Mouse (Mus musculus): ENCODE data around the gene Gm42669. TPM values are rescaled to one million over a fixed set of nuclear protein-coding genes. Genes with fewer than 3 reads are reported as not detected.
A peak's percentile ranks its signal among the peaks of the same experiment; 100 is the strongest.

The Gm42669 gene
- polyA plus RNA-seq, 1 experiment: not detected

DNA sequence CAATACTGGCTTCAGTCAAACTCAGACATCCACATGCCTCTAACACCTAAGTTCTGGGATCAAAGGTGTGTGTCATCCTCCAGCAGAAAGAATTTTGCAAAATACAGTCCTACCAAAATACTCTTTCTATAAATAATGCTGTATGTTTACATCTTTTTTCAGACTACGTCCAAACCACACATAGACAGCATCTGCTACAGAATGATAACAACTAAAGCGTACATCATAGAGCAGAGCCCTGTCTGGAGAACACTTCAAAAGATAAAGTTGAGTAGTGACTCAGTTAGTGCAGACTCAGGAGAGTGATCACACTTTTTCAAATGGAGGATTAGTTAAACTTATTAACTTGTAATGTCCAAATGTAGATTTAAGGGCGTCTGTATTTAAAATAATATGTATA is 40.5 kb downstream of the Gm42669 start:
- Histone ChIP-seq H3K36me3 (ENCODE audit: control insufficient read depth, insufficient read depth, low read length) (no peaks in the 10 kb centered on the region), H3K27me3 (ENCODE audit: control insufficient read depth, insufficient read depth, low read length) (no peaks in the 10 kb centered on the region), H3K27ac (ENCODE audit: insufficient read depth, low read depth, low read length) (no peak overlapping the region), H3K4me1 (ENCODE audit: control insufficient read depth, insufficient read depth, insufficient read length, low read length) (no peaks in the 10 kb centered on the region), H3K4me3 (ENCODE audit: low read depth, low read length) (no peak overlapping the region)
- TF ChIP-seq POLR2A (IDR thresholded peaks at IDR 0.05; ENCODE audit: low read depth, low read length): no peak
- TF ChIP-seq CTCF (IDR thresholded peaks at IDR 0.05; ENCODE audit: extremely low read depth, insufficient read length, insufficient replicate concordance, low read depth, low read length): no peak
- WGBS: 80% methylated on average over 3 of the region's 3 CpGs

- no peaks in the 10 kb centered on the region for H3K27me3 ChIP-seq (ENCODE audit: control insufficient read depth, insufficient read depth, low read length)
- no peak overlapping the region for H3K4me3 ChIP-seq (ENCODE audit: low read depth, low read length)
- H3K27ac ChIP-seq (ENCODE audit: insufficient read depth, low read depth, low read length): no peak overlapping the region
- WGBS: 82% methylated on average over 3 of the region's 3 CpGs
- H3K36me3 ChIP-seq (ENCODE audit: control insufficient read depth, insufficient read depth, low read length): no peaks in the 10 kb centered on the region
- no peaks in the 10 kb centered on the region for H3K4me1 ChIP-seq (ENCODE audit: control insufficient read depth, insufficient read depth, insufficient read length, low read length)
- no peak for TF ChIP-seq CTCF (IDR thresholded peaks at IDR 0.05; ENCODE audit: extremely low read depth, insufficient read length, insufficient replicate concordance, low read depth, low read length)
- TF ChIP-seq POLR2A (IDR thresholded peaks at IDR 0.05; ENCODE audit: low read depth, low read length): no peak
Measured at GRCm38 (mm10) chr5:107548444-107548843, 41.0 kb downstream of the Gm42669 start.

- Histone ChIP-seq H3K27me3 (ENCODE audit: control insufficient read depth, insufficient read depth, low read length) (no peaks in the 10 kb centered on the region), H3K4me1 (ENCODE audit: control insufficient read depth, insufficient read depth, insufficient read length, low read length) (no peaks in the 10 kb centered on the region), H3K36me3 (ENCODE audit: control insufficient read depth, insufficient read depth, low read length) (peaks cover 4% of the 10 kb centered on the region; the same call in 1 of the 2 replicates), H3K27ac (ENCODE audit: insufficient read depth, low read depth, low read length) (no peak overlapping the region), H3K4me3 (ENCODE audit: low read depth, low read length) (no peak overlapping the region)
- TF ChIP-seq POLR2A (IDR thresholded peaks at IDR 0.05; ENCODE audit: low read depth, low read length): no peak
- TF ChIP-seq CTCF (IDR thresholded peaks at IDR 0.05; ENCODE audit: extremely low read depth, insufficient read length, insufficient replicate concordance, low read depth, low read length): no peak
- 79% methylated on average over 5 of the region's 5 CpGs for WGBS
Measured at GRCm38 (mm10) chr5:107554336-107554735, 46.9 kb downstream of the Gm42669 start.

DNA sequence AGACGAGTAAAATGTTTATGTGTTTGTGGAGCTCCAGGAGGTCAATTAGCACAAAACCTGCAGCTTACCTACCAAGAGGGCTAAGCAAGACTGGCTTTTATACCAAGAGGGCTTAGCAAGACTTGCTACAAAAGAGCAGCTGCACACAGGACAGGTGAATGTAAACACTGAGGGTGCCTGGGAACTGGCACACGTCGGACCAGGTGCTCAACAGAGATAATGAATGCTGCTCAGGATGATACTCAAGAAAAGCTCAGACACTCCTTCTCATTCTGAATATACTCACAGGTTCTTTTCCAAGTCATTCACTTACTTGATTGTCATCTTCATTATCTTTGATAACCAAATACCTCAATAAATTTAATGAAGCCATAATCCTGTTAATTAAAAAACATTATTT is 49.5 kb downstream of the Gm42669 start:
- Histone ChIP-seq H3K27me3 (ENCODE audit: control insufficient read depth, insufficient read depth, low read length) (no peaks in the 10 kb centered on the region), H3K36me3 (ENCODE audit: control insufficient read depth, insufficient read depth, low read length) (peaks cover 12% of the 10 kb centered on the region; the same call in 1 of the 2 replicates), H3K27ac (ENCODE audit: insufficient read depth, low read depth, low read length) (no peak overlapping the region), H3K4me3 (ENCODE audit: low read depth, low read length) (no peak overlapping the region), H3K4me1 (ENCODE audit: control insufficient read depth, insufficient read depth, insufficient read length, low read length) (no peaks in the 10 kb centered on the region)
- WGBS: 66% methylated on average over 3 of the region's 3 CpGs
- TF ChIP-seq CTCF (IDR thresholded peaks at IDR 0.05; ENCODE audit: extremely low read depth, insufficient read length, insufficient replicate concordance, low read depth, low read length) (no peak), POLR2A (IDR thresholded peaks at IDR 0.05; ENCODE audit: low read depth, low read length) (no peak)

DNA sequence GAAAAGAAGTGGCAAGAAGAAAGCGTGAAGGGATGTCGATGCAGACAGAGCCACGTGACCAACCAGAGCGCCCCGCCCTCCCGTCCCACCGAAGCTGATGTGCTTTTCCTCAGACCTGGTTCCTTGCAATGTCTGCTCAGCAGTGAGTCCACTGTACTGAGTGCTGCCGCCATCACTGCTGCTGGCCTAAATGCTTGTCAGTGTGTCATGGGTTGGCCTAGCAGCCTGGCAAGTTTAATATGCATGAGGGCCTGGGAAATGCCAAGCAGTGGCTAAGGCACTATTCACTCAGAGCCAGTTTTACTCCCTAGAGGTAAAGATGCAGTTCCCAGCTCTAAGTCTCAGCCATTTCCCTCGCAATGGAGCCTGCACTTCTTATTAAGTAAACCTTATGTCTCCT is 61.7 kb downstream of the Gm42669 start:
- Histone ChIP-seq H3K27ac (ENCODE audit: insufficient read depth, low read depth, low read length) (no peak overlapping the region), H3K27me3 (ENCODE audit: control insufficient read depth, insufficient read depth, low read length) (no peaks in the 10 kb centered on the region), H3K36me3 (ENCODE audit: control insufficient read depth, insufficient read depth, low read length) (peaks cover 13% of the 10 kb centered on the region), H3K4me3 (ENCODE audit: low read depth, low read length) (no peak overlapping the region), H3K4me1 (ENCODE audit: control insufficient read depth, insufficient read depth, insufficient read length, low read length) (no peaks in the 10 kb centered on the region)
- 97% methylated on average over 9 of the region's 9 CpGs for WGBS
- TF ChIP-seq CTCF (IDR thresholded peaks at IDR 0.05; ENCODE audit: extremely low read depth, insufficient read length, insufficient replicate concordance, low read depth, low read length) (no peak), POLR2A (IDR thresholded peaks at IDR 0.05; ENCODE audit: low read depth, low read length) (no peak)

GRCm38 (mm10) chr5:107597301-107598077 is 90.1 kb downstream of the Gm42669 start, which contains the start of the genes Rpap2 and Glmn:
Gene Rpap2, plus strand, starts transcription at chr5:107597373.
Gene Glmn, minus strand, starts transcription at chr5:107597888.
- Histone ChIP-seq H3K36me3 (ENCODE audit: control insufficient read depth, insufficient read depth, low read length) (peaks cover 4% of the 10 kb centered on the region), H3K27me3 (ENCODE audit: control insufficient read depth, insufficient read depth, low read length) (no peaks in the 10 kb centered on the region), H3K4me3 (ENCODE audit: low read depth, low read length) (peak within 1 kb of the TSS; percentile 93), H3K27ac (ENCODE audit: insufficient read depth, low read depth, low read length) (peak within 1 kb of the TSS; percentile 55), H3K4me1 (ENCODE audit: control insufficient read depth, insufficient read depth, insufficient read length, low read length) (no peaks in the 10 kb centered on the region)
- peak; percentile 32 for TF ChIP-seq POLR2A (IDR thresholded peaks at IDR 0.05; ENCODE audit: low read depth, low read length)
- TF ChIP-seq CTCF (IDR thresholded peaks at IDR 0.05; ENCODE audit: extremely low read depth, insufficient read length, insufficient replicate concordance, low read depth, low read length): no peak
- under 1% methylated on average over 58 of the region's 64 CpGs for WGBS

DNA sequence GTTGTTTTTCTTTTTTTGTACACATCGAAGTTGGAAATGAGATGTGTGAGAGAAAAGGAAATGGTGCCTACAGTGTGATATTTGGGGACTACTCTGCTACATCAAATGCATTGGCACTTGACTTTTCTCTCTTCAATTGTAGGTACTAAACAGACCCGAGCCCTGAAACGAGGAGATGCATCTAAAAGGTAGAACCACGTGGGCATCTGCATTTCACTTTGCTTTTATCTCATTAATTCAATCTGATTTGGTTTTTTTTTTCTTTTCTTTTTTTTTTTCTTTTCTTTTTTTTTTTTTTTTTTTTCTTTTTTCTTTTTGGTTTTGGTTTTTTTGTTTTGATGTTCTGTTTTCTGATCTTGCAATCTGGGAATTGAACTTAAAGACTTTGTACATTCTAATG is 91.0 kb downstream of the Gm42669 start:
- TF ChIP-seq CTCF (IDR thresholded peaks at IDR 0.05; ENCODE audit: extremely low read depth, insufficient read length, insufficient replicate concordance, low read depth, low read length): no peak
- no peak for TF ChIP-seq POLR2A (IDR thresholded peaks at IDR 0.05; ENCODE audit: low read depth, low read length)
- H3K36me3 ChIP-seq (ENCODE audit: control insufficient read depth, insufficient read depth, low read length): peaks cover 9% of the 10 kb centered on the region
- H3K4me1 ChIP-seq (ENCODE audit: control insufficient read depth, insufficient read depth, insufficient read length, low read length): no peaks in the 10 kb centered on the region
- 19% methylated on average over 4 of the region's 4 CpGs for WGBS
- H3K27ac ChIP-seq (ENCODE audit: insufficient read depth, low read depth, low read length): no peak overlapping the region
- H3K4me3 ChIP-seq (ENCODE audit: low read depth, low read length): no peak overlapping the region
- H3K27me3 ChIP-seq (ENCODE audit: control insufficient read depth, insufficient read depth, low read length): no peaks in the 10 kb centered on the region
